Mouse (Mus musculus) intestine, embryonic 16.5 days (tissue): Measurements from ENCODE around the gene Cracr2b. TPM values are rescaled to one million over a fixed set of nuclear protein-coding genes. Genes with fewer than 3 reads are reported as not detected.

ENCODE experiments used
- ATAC-seq: fragments of 200-750 bp; cut with Nextera tagmentation; 2 replicates; pipeline ENCODE4 v1.8.0; 2017; ENCODE audit warnings: moderate TSS enrichment, moderate library complexity
- H3K27ac ChIP-seq: fragments of 300-500 bp; sonication (generic); 2 replicates; pipeline ENCODE4 v1.5.1; 2014; ENCODE audit warnings: mild to moderate bottlenecking, low read length
- H3K27me3 ChIP-seq: fragments of 300-500 bp; sonication (generic); replicated peaks from 2 replicates; pipeline ENCODE4 v1.6.1; 2014; ENCODE audit warnings: low read length, control low read depth, mixed read lengths; ENCODE audit not compliant: control insufficient read depth, insufficient read depth
- H3K36me3 ChIP-seq: fragments of 300-500 bp; sonication (generic); 2 replicates; pipeline ENCODE4 v1.6.1; 2014; ENCODE audit warnings: low read length, control low read depth; ENCODE audit not compliant: control insufficient read depth, insufficient read depth
- H3K4me1 ChIP-seq: fragments of 300-500 bp; sonication (generic); 2 replicates; pipeline ENCODE4 v1.6.1; 2014; ENCODE audit warnings: low read length, control low read depth, mixed read lengths; ENCODE audit not compliant: control insufficient read depth, insufficient read depth
- H3K4me2 ChIP-seq: fragments of 300-500 bp; sonication (generic); 2 replicates; pipeline ENCODE4 v1.6.1; 2014; ENCODE audit warnings: low read depth, low read length, control low read depth
- H3K4me3 ChIP-seq: fragments of 300-500 bp; sonication (generic); 2 replicates; pipeline ENCODE4 v1.5.1; 2014; ENCODE audit warnings: mild to moderate bottlenecking, low read length
- H3K9ac ChIP-seq: fragments of 300-500 bp; sonication (generic); 2 replicates; pipeline ENCODE4 v1.6.1; 2014; ENCODE audit warnings: low read depth, low read length
- H3K9me3 ChIP-seq: fragments of 300-500 bp; sonication (generic); 2 replicates; pipeline ENCODE4 v1.6.1; 2016; ENCODE audit warnings: low read length, control low read depth; ENCODE audit not compliant: control insufficient read depth
- WGBS: fragments of 180-500 bp; shearing (Covaris S2); extraction: QIAGEN DNeasy Blood & Tissue Kit; methylation state at CpG from one replicate; pipeline ENCODE4 v1.1.7; 2014; 5-methylcytosine and 5-hydroxymethylcytosine counted together
- polyA plus RNA-seq: library from polyadenylated mRNA; unstranded; fragments of >200 nt; fragmentation: Nextera tagmentation; extraction: Ambion mirVana; gene quantifications from 2 replicates; pipeline ENCODE4 v1.2.1, GENCODE M21; 2015

The Cracr2b gene
- polyA plus RNA-seq, 1 experiment from 2014 or later = 21.0 TPM

- peaks cover 42% of the 10 kb centered on the region for H3K4me1 ChIP-seq
- H3K27me3 ChIP-seq = no peaks in the 10 kb centered on the region
- no peak for ATAC-seq
- no peak overlapping the region for H3K27ac ChIP-seq
- peaks cover 21% of the 10 kb centered on the region for H3K36me3 ChIP-seq
- H3K4me2 ChIP-seq = no peak overlapping the region
- H3K4me3 ChIP-seq = no peak overlapping the region
- no peaks in the 10 kb centered on the region for H3K9me3 ChIP-seq
- no peak overlapping the region for H3K9ac ChIP-seq
- whole genome bisulfite sequencing = 86% methylated on average over 6 of the region's 6 CpGs
These were observed 28.0 kb upstream of the Cracr2b start for GRCm38 (mm10) chr7:141432741-141433516.

DNA sequence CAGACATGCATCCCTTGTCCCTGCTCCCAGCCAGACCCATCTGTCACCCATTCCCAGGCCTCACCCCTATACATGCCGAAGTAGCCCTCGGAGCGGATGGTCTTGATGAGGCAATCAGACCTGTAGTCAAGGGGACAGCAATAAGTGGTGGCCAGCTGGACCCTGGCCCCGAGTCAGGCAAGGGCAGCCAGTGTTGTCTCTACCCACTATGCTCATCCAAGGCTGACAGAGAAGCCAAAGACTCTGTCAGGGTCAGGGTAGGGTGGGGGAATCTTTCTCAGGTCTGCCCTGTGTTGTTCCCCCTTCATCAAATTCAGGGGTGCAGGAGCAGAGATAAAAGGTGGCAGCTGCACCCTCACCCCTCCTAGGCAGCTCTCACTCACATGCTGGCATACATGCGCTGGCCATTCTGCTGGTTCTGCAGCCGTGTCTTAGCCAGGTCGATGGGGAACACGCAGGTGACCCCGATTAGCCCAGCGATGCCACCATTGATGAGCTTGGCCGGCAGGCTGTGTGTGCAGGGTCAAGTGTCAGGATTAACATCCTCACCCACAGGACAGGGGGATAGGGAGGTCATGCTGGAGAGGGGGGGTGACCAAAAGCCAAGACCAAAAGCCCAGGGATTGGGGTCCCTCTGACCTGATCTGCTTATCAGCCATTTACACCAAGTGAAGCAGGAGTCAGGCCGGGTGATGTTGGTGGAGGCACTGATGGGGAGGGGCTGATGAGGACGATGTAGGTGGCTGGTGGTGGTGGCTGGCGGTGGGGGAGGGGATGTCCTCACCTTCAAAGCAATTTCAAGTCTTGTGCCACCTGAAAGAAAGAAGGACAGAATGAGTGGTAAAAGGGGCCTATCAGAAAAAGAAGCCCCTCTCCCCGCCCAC, 27.1 kb upstream of the Cracr2b start:
- no peak for ATAC-seq
- Histone ChIP-seq H3K4me3 (peak overlapping the region; percentile 53), H3K4me1 (peaks cover 42% of the 10 kb centered on the region), H3K27me3 (no peaks in the 10 kb centered on the region), H3K9ac (peak overlapping the region; percentile 66), H3K9me3 (no peaks in the 10 kb centered on the region), H3K36me3 (peaks cover 26% of the 10 kb centered on the region), H3K4me2 (peak overlapping the region; percentile 85), H3K27ac (no peak overlapping the region)
- 74% methylated on average over 15 of the region's 15 CpGs for WGBS

DNA sequence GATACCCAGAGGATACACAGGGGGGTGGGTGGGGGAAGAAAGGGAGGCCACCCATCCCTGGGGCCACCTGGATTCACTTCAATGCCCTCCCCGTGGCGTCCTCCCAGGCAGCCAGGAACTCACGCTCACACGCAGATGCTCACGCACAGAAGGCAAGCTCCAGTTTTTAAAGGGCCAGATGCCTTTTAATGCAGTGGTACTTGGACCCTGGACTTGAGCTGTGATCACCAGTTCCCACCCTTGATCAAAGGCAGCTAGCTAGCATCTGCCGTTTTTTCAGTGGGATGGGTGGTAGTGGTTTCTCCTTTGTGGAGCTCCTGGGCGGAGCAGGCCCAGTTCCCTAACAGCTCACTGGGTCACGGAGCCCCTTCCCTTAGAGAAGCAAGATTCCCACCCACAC, 26.4 kb upstream of the Cracr2b start:
- Histone ChIP-seq H3K4me3 (peak overlapping the region; percentile 53), H3K9me3 (no peaks in the 10 kb centered on the region), H3K36me3 (peaks cover 26% of the 10 kb centered on the region), H3K27ac (peak overlapping the region; percentile 5), H3K4me2 (peak overlapping the region; percentile 85), H3K9ac (peak overlapping the region; percentile 66), H3K4me1 (peaks cover 40% of the 10 kb centered on the region), H3K27me3 (no peaks in the 10 kb centered on the region)
- WGBS = 19% methylated on average over 8 of the region's 8 CpGs
- no peak for ATAC-seq

GRCm38 (mm10) chr7:141435129-141435855, 25.6 kb upstream of the Cracr2b start:
- Histone ChIP-seq H3K9ac (peak overlapping the region; percentile 66), H3K27ac (peak overlapping the region; percentile 48), H3K27me3 (no peaks in the 10 kb centered on the region), H3K9me3 (no peaks in the 10 kb centered on the region), H3K36me3 (peaks cover 25% of the 10 kb centered on the region), H3K4me1 (peaks cover 33% of the 10 kb centered on the region), H3K4me3 (peak overlapping the region; percentile 53), H3K4me2 (peak overlapping the region; percentile 85)
- WGBS = 6% methylated on average over 17 of the region's 17 CpGs
- ATAC-seq = peak; percentile 41

DNA sequence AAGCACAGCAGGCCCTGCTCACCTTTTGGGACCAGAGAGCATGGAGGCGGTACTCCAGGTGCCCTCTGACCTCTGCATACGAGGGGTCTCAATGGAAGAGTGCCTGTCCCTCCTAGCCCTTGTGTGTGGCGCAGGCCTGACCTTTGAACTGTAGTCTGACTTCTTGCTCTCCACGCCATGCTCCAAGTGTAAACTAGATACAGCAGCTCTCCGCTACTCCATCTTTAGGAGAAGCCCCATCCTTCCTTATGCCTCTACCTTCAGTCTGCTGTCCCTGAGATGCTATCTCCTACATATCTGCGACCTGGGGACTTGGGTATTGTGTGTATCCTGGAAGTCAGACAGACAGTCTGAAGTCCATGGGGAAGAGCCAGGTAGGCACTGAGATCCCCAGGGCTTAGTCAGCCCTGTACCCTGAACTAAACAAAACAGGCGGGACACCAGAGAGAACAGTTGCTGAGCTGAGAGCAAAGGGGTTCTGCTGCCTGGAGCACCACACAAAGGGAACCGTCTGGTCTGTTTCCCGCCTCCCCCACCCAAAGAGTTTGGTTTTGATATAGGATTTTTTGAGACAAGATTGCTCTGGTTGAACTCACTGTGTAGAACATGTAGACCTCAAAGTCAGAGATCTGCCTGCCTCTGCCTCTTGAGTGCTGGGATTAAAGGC, 24.9 kb upstream of the Cracr2b start:
- H3K9me3 ChIP-seq = no peaks in the 10 kb centered on the region
- H3K9ac ChIP-seq = peak overlapping the region; percentile 85; the same call in 1 of the 2 replicates
- peak overlapping the region; percentile 94 for H3K4me2 ChIP-seq
- peaks cover 31% of the 10 kb centered on the region for H3K4me1 ChIP-seq
- H3K36me3 ChIP-seq = peaks cover 18% of the 10 kb centered on the region
- no peaks in the 10 kb centered on the region for H3K27me3 ChIP-seq
- no peak for ATAC-seq
- WGBS = 73% methylated on average over 9 of the region's 9 CpGs
- no peak overlapping the region for H3K4me3 ChIP-seq
- peak overlapping the region; percentile 48 for H3K27ac ChIP-seq

- 48% methylated on average over 2 of the region's 2 CpGs for WGBS
- Histone ChIP-seq H3K27me3 (no peaks in the 10 kb centered on the region), H3K9ac (peak overlapping the region; percentile 85), H3K4me1 (peaks cover 31% of the 10 kb centered on the region), H3K9me3 (no peaks in the 10 kb centered on the region), H3K4me3 (peak overlapping the region; percentile 75), H3K36me3 (peaks cover 15% of the 10 kb centered on the region), H3K27ac (peak overlapping the region; percentile 43), H3K4me2 (peak overlapping the region; percentile 94)
- no peak for ATAC-seq
These were observed 24.4 kb upstream of the Cracr2b start for GRCm38 (mm10) chr7:141436523-141436892.

DNA sequence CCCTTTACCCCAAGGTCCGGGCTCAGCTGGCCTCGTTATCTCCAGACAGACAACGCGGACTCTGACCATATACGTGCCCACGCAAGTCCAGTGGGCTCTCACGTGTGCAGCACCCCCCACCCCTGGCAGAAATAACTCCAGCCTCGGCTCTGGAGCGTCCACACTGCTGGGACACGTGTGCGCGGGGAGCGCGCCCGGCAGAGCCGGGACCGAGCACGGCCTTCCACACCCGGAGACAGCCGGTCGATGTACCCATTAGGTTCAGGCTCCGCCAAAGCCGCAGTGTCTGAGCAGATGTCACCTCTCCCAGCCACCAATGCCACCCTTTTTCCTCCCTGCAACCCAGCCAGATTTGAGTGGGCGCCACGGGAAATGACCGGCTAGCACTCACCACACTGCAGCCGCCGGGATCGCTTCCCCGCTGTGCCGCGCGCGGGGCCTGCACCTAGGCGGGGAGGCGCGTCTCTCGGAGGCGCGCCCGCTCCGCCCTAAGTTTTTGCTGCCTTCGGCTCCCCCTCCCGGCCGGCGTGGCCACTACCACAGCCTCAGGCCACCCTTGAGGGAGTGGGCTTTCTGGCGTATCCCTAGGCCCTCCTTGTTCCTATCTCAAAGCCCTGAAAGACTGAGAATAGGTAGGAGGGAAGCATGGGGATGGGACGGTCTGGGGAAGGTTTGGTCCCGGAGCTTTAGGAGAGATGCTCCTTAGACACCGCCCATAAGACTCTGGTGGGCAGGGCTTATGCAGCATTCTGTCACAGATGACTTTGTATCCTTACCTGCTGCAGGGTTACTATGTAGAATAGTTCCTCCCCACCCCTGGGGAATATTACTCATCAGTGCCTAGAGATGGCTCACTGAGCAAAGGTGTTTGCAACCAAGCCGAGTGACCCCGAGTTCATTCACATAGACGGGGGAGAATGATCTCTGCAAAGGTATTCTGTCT, 23.4 kb upstream of the Cracr2b start, which contains the start of gene Slc25a22:
Slc25a22 (minus strand) TSS at position 715 of the 943 bp plus-strand sequence.
- peaks cover 10% of the 10 kb centered on the region for H3K36me3 ChIP-seq
- peak within 1 kb of the TSS; percentile 43 for H3K27ac ChIP-seq
- H3K4me3 ChIP-seq = peak within 1 kb of the TSS; percentile 75
- WGBS = 6% methylated on average over 50 of the region's 53 CpGs
- H3K9me3 ChIP-seq = no peaks in the 10 kb centered on the region
- peak within 1 kb of the TSS; percentile 94 for H3K4me2 ChIP-seq
- no peaks in the 10 kb centered on the region for H3K27me3 ChIP-seq
- ATAC-seq = peak; percentile 82
- H3K4me1 ChIP-seq = peaks cover 35% of the 10 kb centered on the region
- peak within 1 kb of the TSS; percentile 85 for H3K9ac ChIP-seq
